Mouse (Mus musculus) liver, embryonic 14.5 days (tissue): ENCODE data around the gene Sytl3.

Experiments used
- CTCF ChIP-seq: IDR thresholded peaks from 2 replicates; pipeline ENCODE4 v1.5.1; 2016; ENCODE audit warnings: antibody characterized with exemption, low read depth, control low read depth
- EP300 ChIP-seq: IDR thresholded peaks from 2 replicates; pipeline ENCODE4 v1.6.1; 2016; ENCODE audit warnings: antibody characterized with exemption, low read depth

DNA sequence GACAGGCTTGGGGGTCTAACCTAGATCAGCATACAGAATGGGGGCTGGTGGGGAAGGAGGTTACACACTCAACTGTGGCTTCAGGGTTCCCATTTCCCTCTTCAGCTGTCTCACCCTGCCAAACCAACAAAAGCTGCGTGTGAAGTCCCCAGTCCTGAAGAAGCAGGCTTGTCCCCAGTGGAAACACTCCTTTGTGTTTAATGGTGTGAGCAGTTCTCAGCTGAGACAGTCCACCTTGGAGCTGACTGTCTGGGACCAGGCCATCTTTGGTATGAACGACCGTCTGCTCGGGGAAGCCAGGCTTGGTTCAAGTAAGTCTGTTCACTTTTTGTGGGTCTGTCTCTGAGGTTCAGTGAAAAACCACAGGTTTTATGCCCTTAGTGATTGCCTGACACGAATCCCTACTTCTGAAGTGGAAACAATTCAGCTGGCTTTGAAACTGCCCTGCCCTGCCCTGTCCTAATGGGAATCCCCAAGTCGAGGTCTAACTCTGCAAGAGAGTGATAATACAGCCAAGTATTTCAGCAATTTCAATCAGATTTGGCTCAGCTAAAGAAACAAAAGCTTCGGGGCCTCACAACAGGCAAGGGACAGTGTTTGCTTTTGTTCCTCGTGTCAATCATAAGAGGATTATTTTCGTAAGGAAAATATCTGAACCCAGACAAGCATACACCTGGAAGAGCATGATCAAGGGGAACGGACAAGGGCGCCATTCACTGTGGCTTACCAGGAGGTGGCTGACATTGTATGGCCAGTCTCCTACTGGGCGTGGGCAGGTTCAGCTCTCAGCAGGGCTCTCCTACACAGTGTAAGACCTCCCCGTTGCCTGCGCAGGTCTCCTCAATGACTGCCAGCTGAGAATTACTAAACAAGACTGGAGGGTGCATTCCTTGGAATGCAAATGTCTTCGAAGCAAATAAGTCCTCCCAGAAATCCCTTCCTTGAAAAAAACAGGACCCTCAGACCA is 77.7 kb downstream of the Sytl3 start:
- TF ChIP-seq CTCF (no peak), EP300 (no peak)
